Comparison of ENCODE assay signal across 8 mouse cellular contexts in the genomic region with DNA sequence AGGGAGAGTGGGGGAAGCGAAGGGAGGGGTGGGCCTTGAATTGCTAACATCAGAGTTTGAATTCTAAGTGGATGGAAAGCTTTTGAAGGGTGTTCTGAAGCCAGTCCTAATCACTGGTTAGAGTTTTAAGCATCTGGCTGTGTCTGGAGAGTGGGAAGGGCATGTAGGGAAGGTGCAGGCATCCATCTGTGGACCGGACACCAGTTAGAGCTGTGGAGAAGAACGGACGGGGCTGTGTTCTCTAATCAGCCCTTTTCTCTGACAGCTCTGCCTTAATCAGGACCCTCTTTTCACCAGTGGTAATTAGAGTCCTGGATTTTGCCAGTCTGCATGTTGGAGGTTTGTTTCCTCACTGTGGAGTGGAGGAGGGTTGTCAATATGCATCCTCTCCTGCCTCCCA. TPM values are rescaled to one million over a fixed set of nuclear protein-coding genes. Genes with fewer than 3 reads are reported as not detected.
DNase-seq lines count a peak whose midpoint lies in the region; ATAC-seq and TF ChIP-seq lines count a peak whose summit lies in the region.
"Had no signal": no experiment of that assay in that cellular context is flagged by ENCODE, and none has a peak within 500 bp of the region (broad histone marks: within the 10 kb centered on the region; RNA-seq: fewer than 3 reads in every experiment).

No protein-coding gene starts in this region.

- H3K4me2 ChIP-seq in limb, embryonic 12.5 days = peak overlapping the region; percentile 84
- peak overlapping the region; percentile 84 for H3K4me2 ChIP-seq in hindbrain, embryonic 15.5 days
- peak overlapping the region; percentile 90 for H3K4me2 ChIP-seq in midbrain, postnatal 0 days (ENCODE audit: low read depth, low read length, poor library complexity, severe bottlenecking)

- no peaks in the 10 kb centered on the region for H3K27me3 ChIP-seq in limb, embryonic 12.5 days
- H3K27me3 ChIP-seq in limb, embryonic 10.5 days (ENCODE audit: low read depth, poor library complexity, severe bottlenecking) = no peaks in the 10 kb centered on the region
- H3K27me3 ChIP-seq in hindbrain, embryonic 15.5 days = no peaks in the 10 kb centered on the region
- H3K27me3 ChIP-seq in midbrain, postnatal 0 days (ENCODE audit: insufficient read depth, low read length) = no peaks in the 10 kb centered on the region

- peaks cover 18% of the 10 kb centered on the region; the same call in 1 of the 2 replicates for H3K36me3 ChIP-seq in limb, embryonic 12.5 days
- peaks cover 36% of the 10 kb centered on the region for H3K36me3 ChIP-seq in limb, embryonic 10.5 days
- no peaks in the 10 kb centered on the region; the same call in 1 of the 2 replicates for H3K36me3 ChIP-seq in hindbrain, embryonic 15.5 days
- no peaks in the 10 kb centered on the region; the same call in none of the 2 replicates for H3K36me3 ChIP-seq in midbrain, postnatal 0 days (ENCODE audit: insufficient read depth, low read length)

- H3K9ac ChIP-seq in limb, embryonic 12.5 days (replicated peaks) = no peak overlapping the region
- 0 out of 2 replicates have a peak overlapping the region, but pooled peaks have one; percentile 97 for H3K9ac ChIP-seq in hindbrain, embryonic 15.5 days
- H3K9ac ChIP-seq in midbrain, postnatal 0 days (replicated peaks; ENCODE audit: low read length, poor library complexity, severe bottlenecking) = peak overlapping the region; percentile 83; the same call in 1 of the 2 replicates

- no peaks in the 10 kb centered on the region for H3K9me3 ChIP-seq in limb, embryonic 12.5 days
- H3K9me3 ChIP-seq in limb, embryonic 10.5 days (replicated peaks) = no peaks in the 10 kb centered on the region
- H3K9me3 ChIP-seq in hindbrain, embryonic 15.5 days = no peaks in the 10 kb centered on the region
- no peaks in the 10 kb centered on the region for H3K9me3 ChIP-seq in midbrain, postnatal 0 days (ENCODE audit: low read length)

- no peak for TF ChIP-seq CTCF in embryonic fibroblast, embryonic 13.5 days (IDR thresholded peaks at IDR 0.05; ENCODE audit: borderline replicate concordance, insufficient read depth, low read length)
- no peak for TF ChIP-seq CTCF in midbrain, postnatal 0 days (IDR thresholded peaks at IDR 0.05)

- peaks cover 21% of the 10 kb centered on the region for H3K4me1 ChIP-seq in limb, embryonic 12.5 days (replicated peaks)
- H3K4me1 ChIP-seq in limb, embryonic 10.5 days = peaks cover 30% of the 10 kb centered on the region
- H3K4me1 ChIP-seq in embryonic fibroblast, embryonic 13.5 days (ENCODE audit: control insufficient read depth, insufficient read depth, low read length) = peaks cover 8% of the 10 kb centered on the region; the same call in 1 of the 2 replicates
- H3K4me1 ChIP-seq in hindbrain, embryonic 15.5 days (replicated peaks) = peaks cover 31% of the 10 kb centered on the region
- peaks cover 16% of the 10 kb centered on the region for H3K4me1 ChIP-seq in midbrain, postnatal 0 days (ENCODE audit: insufficient read depth, low read length)

- 0 out of 2 replicates have a peak overlapping the region, but pooled peaks have one; percentile 76 for H3K4me3 ChIP-seq in limb, embryonic 12.5 days (replicated peaks)
- no peak overlapping the region; the same call in 1 of the 2 replicates for H3K4me3 ChIP-seq in limb, embryonic 10.5 days
- peak overlapping the region; percentile 96 for H3K4me3 ChIP-seq in embryonic fibroblast, embryonic 13.5 days (ENCODE audit: insufficient read depth, low read length)
- 0 out of 2 replicates have a peak overlapping the region, but pooled peaks have one; percentile 3 for H3K4me3 ChIP-seq in hindbrain, embryonic 15.5 days
- H3K4me3 ChIP-seq in midbrain, postnatal 0 days (ENCODE audit: low read depth, low read length) = peak overlapping the region; percentile 90; the same call in 1 of the 2 replicates

- ATAC-seq in limb, embryonic 12.5 days (ENCODE audit: insufficient number of reproducible peaks, insufficient read depth, low FRiP score, low TSS enrichment, low read depth) = no peak
- ATAC-seq in hindbrain, embryonic 15.5 days (ENCODE audit: low FRiP score, low read depth) = no peak
- ATAC-seq in midbrain, postnatal 0 days (ENCODE audit: low FRiP score) = no peak

- TF ChIP-seq POLR2A in embryonic fibroblast, embryonic 13.5 days (IDR thresholded peaks at IDR 0.05; ENCODE audit: low read depth, low read length) = no peak

- 88% methylated on average over 4 of the region's 4 CpGs for WGBS in limb, embryonic 12.5 days
- 89% methylated on average over 4 of the region's 4 CpGs for WGBS in limb, embryonic 10.5 days
- WGBS in hindbrain, embryonic 15.5 days = 76% methylated on average over 4 of the region's 4 CpGs
- 74% methylated on average over 4 of the region's 4 CpGs for WGBS in midbrain, postnatal 0 days

- DNase-seq in limb, embryonic 10.5 days (ENCODE audit: low spot score) = no peak
- no peak for DNase-seq in midbrain, postnatal 0 days (ENCODE audit: low spot score)
- no peak for DNase-seq in urinary bladder, adult 18-20 months (ENCODE audit: low spot score in 2 of 2)
- DNase-seq in urinary bladder, postnatal 36 days (ENCODE audit: low spot score in 2 of 2) = no peak
- DNase-seq: cerebellum, adult 11 months had no signal

- H3K27ac ChIP-seq in limb, embryonic 12.5 days = no peak overlapping the region
- no peak overlapping the region for H3K27ac ChIP-seq in limb, embryonic 10.5 days
- no peak overlapping the region for H3K27ac ChIP-seq in embryonic fibroblast, embryonic 13.5 days (ENCODE audit: insufficient read depth, low read length)
- no peak overlapping the region for H3K27ac ChIP-seq in hindbrain, embryonic 15.5 days (replicated peaks)
- no peak overlapping the region for H3K27ac ChIP-seq in midbrain, postnatal 0 days (ENCODE audit: low read depth, low read length)

RNA-seq across cellular contexts. Expression of a gene that starts 7.6 kb away (rescaled TPM):
- 24.8 and 25.4 TPM in 2 replicates for polyA plus RNA-seq in limb, embryonic 12.5 days (2016; fragmentation: Nextera tagmentation; extraction: Ambion mirVana)
- 13.6 and 14.6 TPM in 2 replicates for polyA plus RNA-seq in limb, embryonic 10.5 days (2016; fragmentation: Nextera tagmentation; extraction: Ambion mirVana)
- 150 and 153 TPM in 2 replicates for polyA plus RNA-seq in embryonic fibroblast, embryonic 13.5 days (2011; ENCODE audit: insufficient read length, low read depth, missing spikeins)
- 26.4 and 32.0 TPM in 2 replicates for polyA plus RNA-seq in hindbrain, embryonic 15.5 days (2015; fragmentation: Nextera tagmentation; extraction: Ambion mirVana)
- 152 and 156 TPM in 2 replicates for total RNA-seq in midbrain, postnatal 0 days (2014; rRNA removed)
- 28.1 and 31.7 TPM in 2 replicates for polyA plus RNA-seq in midbrain, postnatal 0 days (2015; fragmentation: Nextera tagmentation; extraction: Ambion mirVana)

RNA-seq across cellular contexts. Expression of a gene that starts 45.8 kb away (rescaled TPM):
- not detected in 2 replicates for polyA plus RNA-seq in limb, embryonic 12.5 days (2016; fragmentation: Nextera tagmentation; extraction: Ambion mirVana)
- polyA plus RNA-seq in limb, embryonic 10.5 days (2016; fragmentation: Nextera tagmentation; extraction: Ambion mirVana) = 0.34 and 0.64 TPM in 2 replicates
- not detected in 2 replicates for polyA plus RNA-seq in embryonic fibroblast, embryonic 13.5 days (2011; ENCODE audit: insufficient read length, low read depth, missing spikeins)
- 0.76 and 0.79 TPM in 2 replicates for polyA plus RNA-seq in hindbrain, embryonic 15.5 days (2015; fragmentation: Nextera tagmentation; extraction: Ambion mirVana)
- not detected in 2 replicates for total RNA-seq in midbrain, postnatal 0 days (2014; rRNA removed)
- polyA plus RNA-seq in midbrain, postnatal 0 days (2015; fragmentation: Nextera tagmentation; extraction: Ambion mirVana) = 0.35 TPM in 1 of 2 replicates, not detected in the other

RNA-seq across cellular contexts. Expression of a gene that starts 46.0 kb away (rescaled TPM):
- polyA plus RNA-seq in limb, embryonic 12.5 days (2016; fragmentation: Nextera tagmentation; extraction: Ambion mirVana) = 1.3 and 1.5 TPM in 2 replicates
- polyA plus RNA-seq in limb, embryonic 10.5 days (2016; fragmentation: Nextera tagmentation; extraction: Ambion mirVana) = 1.1 TPM in 2 replicates
- polyA plus RNA-seq in embryonic fibroblast, embryonic 13.5 days (2011; ENCODE audit: insufficient read length, low read depth, missing spikeins) = 1.8 and 1.9 TPM in 2 replicates
- polyA plus RNA-seq in hindbrain, embryonic 15.5 days (2015; fragmentation: Nextera tagmentation; extraction: Ambion mirVana) = 2.0 and 2.7 TPM in 2 replicates
- total RNA-seq in midbrain, postnatal 0 days (2014; rRNA removed) = 7.7 and 10.4 TPM in 2 replicates
- 1.2 and 1.5 TPM in 2 replicates for polyA plus RNA-seq in midbrain, postnatal 0 days (2015; fragmentation: Nextera tagmentation; extraction: Ambion mirVana)

RNA-seq across cellular contexts. Expression of a gene that starts 55.6 kb away (rescaled TPM):
- polyA plus RNA-seq in limb, embryonic 12.5 days (2016; fragmentation: Nextera tagmentation; extraction: Ambion mirVana) = 14.8 and 16.0 TPM in 2 replicates
- 11.4 and 14.5 TPM in 2 replicates for polyA plus RNA-seq in limb, embryonic 10.5 days (2016; fragmentation: Nextera tagmentation; extraction: Ambion mirVana)
- 11.8 and 13.2 TPM in 2 replicates for polyA plus RNA-seq in embryonic fibroblast, embryonic 13.5 days (2011; ENCODE audit: insufficient read length, low read depth, missing spikeins)
- polyA plus RNA-seq in hindbrain, embryonic 15.5 days (2015; fragmentation: Nextera tagmentation; extraction: Ambion mirVana) = 16.9 and 18.6 TPM in 2 replicates
- total RNA-seq in midbrain, postnatal 0 days (2014; rRNA removed) = 16.1 and 21.6 TPM in 2 replicates
- polyA plus RNA-seq in midbrain, postnatal 0 days (2015; fragmentation: Nextera tagmentation; extraction: Ambion mirVana) = 17.8 and 21.1 TPM in 2 replicates
